Mouse (Mus musculus): ENCODE data around the gene Synrg. TPM values are rescaled to one million over a fixed set of nuclear protein-coding genes. Genes with fewer than 3 reads are reported as not detected.

Synrg gene
- total and polyA plus RNA-seq, 3 experiments: 9.5 to 25.2 (median 15.8) TPM

DNA sequence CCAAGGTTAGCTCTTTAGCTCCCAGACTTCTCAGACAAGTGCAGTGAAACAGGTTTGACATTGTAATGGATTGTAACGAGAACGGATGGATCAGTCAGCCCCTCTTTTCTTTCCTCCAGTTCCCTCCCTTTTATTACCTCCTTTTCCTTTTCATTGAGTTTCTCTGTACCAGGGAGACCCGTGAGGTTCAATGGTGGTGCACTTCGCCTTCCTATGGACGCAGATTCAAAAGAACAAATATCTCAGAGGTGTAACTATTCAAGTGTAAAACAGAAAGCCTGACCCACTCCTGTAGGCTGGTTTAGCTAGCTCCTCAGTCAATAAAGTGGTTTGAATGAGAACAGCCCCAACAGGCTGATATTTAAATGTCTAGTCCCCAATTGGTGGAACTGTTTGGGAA is 117.7 kb downstream of the Synrg start:
- dilution Hi-C loops (cut with MboI; ENCODE audit: extremely low pct_ligation_motif_present, extremely low pct_unique_long_range_greater_than_20kb, low sequenced_read_pairs): no loop called here
- H3K36me3 ChIP-seq (replicated peaks in 1 of 2; ENCODE audit: control insufficient read depth in 1 of 2, insufficient read depth in 1 of 2, low read length in 1 of 2): peaks cover 37 to 82% of the 10 kb centered on the region in 2 experiments

DNA sequence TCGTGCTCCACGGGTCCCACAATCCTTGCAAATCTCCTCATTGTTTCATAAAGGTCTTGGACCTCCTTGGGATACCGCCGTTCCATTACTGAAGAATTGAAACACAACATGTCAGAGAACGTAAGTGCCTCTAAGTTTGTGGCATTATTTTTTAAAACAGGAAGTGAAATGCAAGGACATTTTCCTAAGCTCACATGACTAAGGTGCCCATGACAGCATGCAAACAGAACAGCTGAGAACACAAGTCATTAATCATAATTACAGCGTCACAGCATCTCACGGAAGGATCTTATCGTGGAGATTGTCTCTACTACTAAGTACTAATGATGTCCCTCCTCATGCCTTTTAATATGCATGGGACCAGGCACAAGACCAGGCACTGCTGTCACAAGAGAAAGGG is 126.3 kb downstream of the Synrg start:
- Histone ChIP-seq H3K4me3 (replicated peaks in 1 of 3; ENCODE audit: low read depth in 2 of 3, low read length in 2 of 3, poor library complexity in 1 of 3) (no peak overlapping the region), H3K4me2 (ENCODE audit: insufficient read depth, low read depth, poor library complexity, severe bottlenecking) (no peak overlapping the region), H3K9ac (ENCODE audit: insufficient read depth, low read depth) (no peak overlapping the region), H3K27ac (ENCODE audit: insufficient read depth, low read depth) (no peak overlapping the region), H3K79me2 (replicated peaks; ENCODE audit: control insufficient read depth, extremely low read depth, insufficient read depth, poor library complexity, severe bottlenecking) (no peaks in the 10 kb centered on the region), H3K9me3 (replicated peaks; ENCODE audit: low read length) (no peaks in the 10 kb centered on the region), H3K4me1 (ENCODE audit: control insufficient read depth in 1 of 2, insufficient read depth in 2 of 2) (peaks cover 0 to 12% of the 10 kb centered on the region in 2 experiments; a peak in 3 of 4 replicates), H3K27me3 (replicated peaks) (no peaks in the 10 kb centered on the region), H3K36me3 (replicated peaks in 1 of 2; ENCODE audit: control insufficient read depth in 1 of 2, insufficient read depth in 1 of 2, low read length in 1 of 2) (peaks cover 47 to 87% of the 10 kb centered on the region in 2 experiments)
- in situ Hi-C loops (cut with MboI; ENCODE audit: low pct_ligation_motif_present, low pct_unique_long_range_greater_than_20kb, low sequenced_read_pairs) (loop anchor here (5.0 kb wide), 1 partner anchor 37 kb away; the partner anchor contains the start of genes Acaca and Tada2a), dilution Hi-C loops (cut with MboI; ENCODE audit: extremely low pct_ligation_motif_present, extremely low pct_unique_long_range_greater_than_20kb, low sequenced_read_pairs) (no loop called here)
- DNase-seq (ENCODE audit: extremely low read depth): no peak
- TF ChIP-seq ETS1 (conservative IDR thresholded peaks at IDR 0.05; ENCODE audit: low read depth, low read length) (peak; percentile 63), USF1 (IDR thresholded peaks at IDR 0.05; ENCODE audit: low read depth, low read length) (no peak), BHLHE40 (IDR thresholded peaks at IDR 0.05; ENCODE audit: low read depth, low read length) (peak; percentile 74)

More for the DNA sequence above, 117.7 kb downstream of the Synrg start:
- no peak overlapping the region for H3K27ac ChIP-seq (ENCODE audit: insufficient read depth, low read depth)
- H3K9ac ChIP-seq (ENCODE audit: insufficient read depth, low read depth): no peak overlapping the region
- no peak overlapping the region for H3K4me3 ChIP-seq (replicated peaks in 1 of 3; ENCODE audit: low read depth in 2 of 3, low read length in 2 of 3, poor library complexity in 1 of 3)
- no peaks in the 10 kb centered on the region for H3K27me3 ChIP-seq (replicated peaks)
- TF ChIP-seq ZC3H11A (IDR thresholded peaks at IDR 0.05; ENCODE audit: low read depth, low read length): no peak
- TF ChIP-seq CHD2 (IDR thresholded peaks at IDR 0.05; ENCODE audit: low read length): no peak
- TF ChIP-seq SMC3 (IDR thresholded peaks at IDR 0.05; ENCODE audit: low read depth, low read length): no peak
- no peak for TF ChIP-seq MAFK (IDR thresholded peaks at IDR 0.05; ENCODE audit: insufficient replicate concordance, low read length)
- TF ChIP-seq NELFE (IDR thresholded peaks at IDR 0.05; ENCODE audit: low read depth, low read length): no peak
- TF ChIP-seq MAZ (IDR thresholded peaks at IDR 0.05; ENCODE audit: low read depth, low read length): no peak
- no peak for TF ChIP-seq USF2 (conservative IDR thresholded peaks at IDR 0.05; ENCODE audit: low read depth, low read length)
- H3K79me2 ChIP-seq (replicated peaks; ENCODE audit: control insufficient read depth, extremely low read depth, insufficient read depth, poor library complexity, severe bottlenecking): no peaks in the 10 kb centered on the region
- in situ Hi-C loops (cut with MboI; ENCODE audit: low pct_ligation_motif_present, low pct_unique_long_range_greater_than_20kb, low sequenced_read_pairs): no loop called here
- DNase-seq (ENCODE audit: extremely low read depth): no peak
- no peaks in the 10 kb centered on the region for H3K9me3 ChIP-seq (replicated peaks; ENCODE audit: low read length)
- no peak overlapping the region for H3K4me2 ChIP-seq (ENCODE audit: insufficient read depth, low read depth, poor library complexity, severe bottlenecking)
- peaks cover 0 to 5% of the 10 kb centered on the region in 2 experiments; a peak in 1 of 4 replicates for H3K4me1 ChIP-seq (ENCODE audit: control insufficient read depth in 1 of 2, insufficient read depth in 2 of 2)

Other genes starting within 250 kb of the Synrg start
- 1.6 and 3.3 TPM in 2 replicates for gene Wfdc21, start 217.5 kb upstream of the Synrg start, total RNA-seq (2012; rRNA removed)
- gene Wfdc21, start 217.5 kb upstream of the Synrg start, total RNA-seq (2014; rRNA removed): 8.3 and 14.7 TPM in 2 replicates
- gene Wfdc21, start 217.5 kb upstream of the Synrg start, polyA plus RNA-seq (2012; ENCODE audit: insufficient read length, low read depth): 2.6 and 3.4 TPM in 2 replicates
- gene Heatr6, start 210.7 kb upstream of the Synrg start, total RNA-seq (2012; rRNA removed): 17.6 and 18.3 TPM in 2 replicates
- gene Heatr6, start 210.7 kb upstream of the Synrg start, total RNA-seq (2014; rRNA removed): 14.9 and 17.4 TPM in 2 replicates
- 21.0 and 24.4 TPM in 2 replicates for gene Heatr6, start 210.7 kb upstream of the Synrg start, polyA plus RNA-seq (2012; ENCODE audit: insufficient read length, low read depth)
- 0.25 and 0.42 TPM in 2 replicates for gene Hnf1b, start 114.4 kb upstream of the Synrg start, total RNA-seq (2012; rRNA removed)
- 0.11 TPM in 1 of 2 replicates, not detected in the other for gene Hnf1b, start 114.4 kb upstream of the Synrg start, total RNA-seq (2014; rRNA removed)
- 3.0 and 3.2 TPM in 2 replicates for gene Hnf1b, start 114.4 kb upstream of the Synrg start, polyA plus RNA-seq (2012; ENCODE audit: insufficient read length, low read depth)
- gene Ddx52, start 22.4 kb upstream of the Synrg start, total RNA-seq (2012; rRNA removed): 54.2 and 64.5 TPM in 2 replicates
- gene Ddx52, start 22.4 kb upstream of the Synrg start, total RNA-seq (2014; rRNA removed): 104 and 132 TPM in 2 replicates
- 93.7 and 102 TPM in 2 replicates for gene Ddx52, start 22.4 kb upstream of the Synrg start, polyA plus RNA-seq (2012; ENCODE audit: insufficient read length, low read depth)
- 70.6 and 124 TPM in 2 replicates for gene Dusp14, start 104.8 kb downstream of the Synrg start, total RNA-seq (2012; rRNA removed)
- gene Dusp14, start 104.8 kb downstream of the Synrg start, total RNA-seq (2014; rRNA removed): 101 and 127 TPM in 2 replicates
- gene Dusp14, start 104.8 kb downstream of the Synrg start, polyA plus RNA-seq (2012; ENCODE audit: insufficient read length, low read depth): 43.0 and 52.7 TPM in 2 replicates
- gene Tada2a, start 165.2 kb downstream of the Synrg start, total RNA-seq (2012; rRNA removed): 37.5 and 40.8 TPM in 2 replicates
- gene Tada2a, start 165.2 kb downstream of the Synrg start, total RNA-seq (2014; rRNA removed): 33.1 and 34.1 TPM in 2 replicates
- 59.5 and 66.1 TPM in 2 replicates for gene Tada2a, start 165.2 kb downstream of the Synrg start, polyA plus RNA-seq (2012; ENCODE audit: insufficient read length, low read depth)
- 61.7 and 76.5 TPM in 2 replicates for gene Acaca, start 165.2 kb downstream of the Synrg start, total RNA-seq (2012; rRNA removed)
- gene Acaca, start 165.2 kb downstream of the Synrg start, total RNA-seq (2014; rRNA removed): 35.0 and 36.9 TPM in 2 replicates
- 53.5 and 62.6 TPM in 2 replicates for gene Acaca, start 165.2 kb downstream of the Synrg start, polyA plus RNA-seq (2012; ENCODE audit: insufficient read length, low read depth)
- gene Gm11437, start 203.0 kb downstream of the Synrg start, total RNA-seq (2012; rRNA removed): not detected in 2 replicates
- gene Gm11437, start 203.0 kb downstream of the Synrg start, total RNA-seq (2014; rRNA removed): not detected in 2 replicates
- gene Gm11437, start 203.0 kb downstream of the Synrg start, polyA plus RNA-seq (2012; ENCODE audit: insufficient read length, low read depth): not detected in 2 replicates

Data from CH12.LX (cell line).